Mouse (Mus musculus): ENCODE data around the gene Gm44502.

The Gm44502 gene

DNA sequence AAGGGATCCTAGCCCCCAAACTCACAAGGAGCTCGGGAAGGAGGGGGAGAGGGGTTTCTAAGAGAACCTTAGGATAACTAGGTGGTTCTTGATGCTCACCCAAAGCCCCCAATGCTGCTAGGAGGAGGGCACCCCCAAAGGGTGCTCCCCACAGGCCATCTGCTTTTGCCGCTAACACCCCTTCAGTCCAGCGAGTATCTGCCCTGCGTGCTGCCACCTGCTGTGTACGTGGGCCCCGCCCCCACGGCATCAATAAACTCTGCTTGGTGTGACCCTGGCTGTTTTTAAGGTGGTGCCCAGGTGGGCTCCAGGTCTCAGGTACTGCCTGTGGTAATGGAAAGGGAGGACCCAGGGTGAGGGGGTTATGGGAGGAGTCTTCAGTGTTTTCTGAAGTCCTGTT lies 32.7 kb upstream of the Gm44502 start:
- TF ChIP-seq GATA4 (IDR thresholded peaks at IDR 0.05; ENCODE audit: insufficient replicate concordance, low read length) = no peak

DNA sequence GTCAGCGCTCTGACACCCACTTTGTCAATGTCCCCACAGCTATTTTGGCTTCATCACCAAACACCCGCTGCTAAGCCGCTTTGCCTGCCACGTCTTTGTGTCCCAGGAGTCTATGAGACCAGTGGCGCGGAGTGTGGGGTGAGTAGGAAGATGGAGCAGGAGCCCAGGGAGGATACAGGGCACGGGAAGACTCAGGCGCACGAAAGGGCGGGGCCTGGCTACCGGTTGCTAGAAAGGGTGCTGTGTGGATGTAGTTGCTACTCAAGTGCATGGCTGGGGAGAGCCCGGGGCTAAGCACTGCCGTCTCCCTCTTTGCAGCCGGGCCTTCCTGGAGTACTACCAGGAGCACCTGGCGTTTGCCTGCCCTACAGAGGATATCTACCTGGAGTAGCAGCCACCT lies 31.8 kb upstream of the Gm44502 start:
- no peak for TF ChIP-seq GATA4 (IDR thresholded peaks at IDR 0.05; ENCODE audit: insufficient replicate concordance, low read length)

DNA sequence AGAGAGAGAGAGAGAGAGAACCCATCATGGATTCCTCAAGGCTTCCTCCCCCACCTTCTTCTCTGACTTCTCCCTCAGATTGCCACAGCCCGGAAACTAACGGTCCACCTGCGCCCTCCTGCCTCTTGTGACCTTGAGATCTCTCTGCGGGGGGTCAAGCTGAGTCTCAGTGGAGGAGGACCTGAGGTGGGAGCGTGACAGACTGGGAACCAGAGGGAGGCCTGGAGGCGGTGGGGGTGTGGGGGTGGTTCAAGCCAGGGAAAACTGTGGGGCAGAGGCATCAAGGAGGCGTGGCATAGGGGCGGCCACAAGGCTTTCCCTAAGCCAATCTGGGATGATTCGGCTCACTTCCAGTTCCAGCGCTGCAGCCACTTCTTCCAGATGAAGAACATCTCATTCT lies 30.8 kb upstream of the Gm44502 start:
- no peak for TF ChIP-seq GATA4 (IDR thresholded peaks at IDR 0.05; ENCODE audit: insufficient replicate concordance, low read length)

DNA sequence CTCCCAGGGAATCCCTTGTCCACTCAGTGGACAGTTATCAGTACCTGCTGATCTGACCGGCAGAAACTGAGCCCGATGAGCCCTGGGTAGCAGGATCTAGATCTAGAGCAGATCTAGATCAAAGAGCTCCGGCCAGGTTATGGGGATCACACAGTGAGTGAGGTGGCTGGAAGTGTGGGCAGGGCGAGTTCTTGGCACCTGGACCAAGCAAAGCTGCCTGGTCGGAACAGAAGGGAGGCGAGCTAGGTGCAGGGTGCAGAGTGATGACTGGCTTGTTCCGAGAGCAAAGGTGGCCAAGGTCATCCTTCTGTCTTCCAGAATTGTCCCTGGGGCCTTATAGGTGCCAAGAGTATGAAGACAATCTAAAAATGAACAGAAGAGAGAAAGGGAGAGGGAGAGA lies 30.3 kb upstream of the Gm44502 start:
- no peak for TF ChIP-seq GATA4 (IDR thresholded peaks at IDR 0.05; ENCODE audit: insufficient replicate concordance, low read length)

DNA sequence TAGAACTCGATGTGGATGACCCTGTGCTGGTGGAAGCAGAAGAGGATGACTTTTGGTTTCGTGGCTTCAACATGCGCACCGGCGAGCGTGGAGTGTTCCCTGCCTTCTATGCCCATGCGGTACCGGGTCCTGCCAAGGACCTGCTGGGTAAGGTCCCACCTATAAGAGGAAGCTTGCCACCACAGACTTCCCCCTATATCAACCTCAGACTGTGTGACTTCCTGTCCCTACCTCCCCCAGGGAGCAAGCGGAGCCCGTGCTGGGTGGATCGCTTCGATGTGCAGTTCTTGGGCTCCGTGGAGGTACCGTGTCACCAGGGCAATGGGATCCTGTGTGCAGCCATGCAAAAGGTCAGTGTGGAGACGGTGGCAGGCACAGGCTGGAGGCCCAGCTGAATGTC lies 29.4 kb upstream of the Gm44502 start:
- TF ChIP-seq GATA4 (IDR thresholded peaks at IDR 0.05; ENCODE audit: insufficient replicate concordance, low read length) = no peak

DNA sequence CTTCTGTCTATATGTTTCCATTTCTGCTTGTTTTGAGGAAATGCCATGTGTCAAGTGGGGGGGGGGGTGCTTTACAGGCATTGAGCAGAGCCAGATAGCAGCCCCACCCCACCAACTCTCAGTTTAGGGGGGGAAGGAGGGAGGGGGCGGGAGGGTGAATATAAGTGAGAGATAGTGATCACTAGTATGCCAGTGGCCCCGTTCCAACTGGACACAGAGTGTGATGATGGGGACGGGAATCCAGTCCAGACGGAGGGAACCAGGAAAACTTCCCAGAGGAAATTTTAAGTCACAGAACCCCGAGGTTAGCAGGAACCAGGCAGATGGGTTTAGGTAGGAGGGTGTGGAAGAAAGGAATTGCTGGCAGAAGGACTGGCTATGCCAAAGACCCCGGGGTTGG lies 26.1 kb upstream of the Gm44502 start:
- TF ChIP-seq GATA4 (IDR thresholded peaks at IDR 0.05; ENCODE audit: insufficient replicate concordance, low read length) = no peak

DNA sequence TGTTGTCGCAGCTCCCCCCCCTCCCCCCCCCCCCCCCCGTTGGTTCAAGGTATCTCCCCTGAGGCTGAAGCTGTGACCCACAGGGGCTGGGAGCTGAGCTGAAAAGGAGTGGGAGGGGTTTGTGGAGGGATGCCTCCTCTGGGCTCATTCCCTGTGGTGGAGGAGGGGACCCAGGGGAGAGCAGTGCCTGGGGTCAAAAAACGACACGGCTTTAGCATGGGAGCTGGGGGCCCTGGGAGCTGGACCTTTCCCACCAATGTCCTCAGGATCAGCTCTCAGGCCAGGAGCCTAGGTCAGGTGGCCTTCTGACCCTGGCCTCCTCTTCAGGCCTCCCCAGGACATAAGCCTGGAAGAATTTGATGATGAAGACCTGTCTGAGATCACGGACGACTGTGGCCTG lies 25.4 kb upstream of the Gm44502 start:
- TF ChIP-seq GATA4 (IDR thresholded peaks at IDR 0.05; ENCODE audit: insufficient replicate concordance, low read length) = no peak

DNA sequence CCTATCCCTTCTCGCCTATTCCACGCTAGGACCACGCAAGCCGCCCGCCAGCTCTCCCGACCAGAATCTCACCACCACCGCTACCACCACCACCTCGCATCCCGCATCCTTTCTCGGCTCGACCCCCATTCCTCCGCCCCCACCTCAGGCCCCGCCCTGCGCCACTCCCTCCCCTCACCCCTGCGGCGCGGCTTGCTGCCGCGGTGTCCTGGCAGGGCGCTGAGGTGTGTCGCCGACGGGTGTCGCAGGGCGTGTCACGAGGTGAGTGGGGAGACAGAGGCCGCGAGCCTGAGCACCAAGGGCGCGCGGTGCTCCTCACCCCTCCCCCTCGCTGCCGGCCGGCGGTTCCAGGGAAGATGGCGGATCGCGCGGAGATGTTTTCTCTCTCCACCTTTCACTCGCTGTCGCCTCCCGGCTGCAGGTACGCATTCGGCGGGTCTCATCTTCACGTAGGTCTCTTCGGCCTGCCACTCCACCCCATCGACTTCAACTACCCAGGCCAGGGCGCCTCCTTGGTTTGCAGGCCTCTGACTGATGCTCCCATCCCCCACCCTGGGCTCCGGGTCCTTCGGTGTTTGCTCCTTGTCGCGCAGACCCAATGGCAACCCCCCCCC lies 24.5 kb upstream of the Gm44502 start, which contains the start of gene Mapk8ip2:
Mapk8ip2 (plus strand) TSS at position 49 of the 614 bp plus-strand sequence.
- no peak for TF ChIP-seq GATA4 (IDR thresholded peaks at IDR 0.05; ENCODE audit: insufficient replicate concordance, low read length)

DNA sequence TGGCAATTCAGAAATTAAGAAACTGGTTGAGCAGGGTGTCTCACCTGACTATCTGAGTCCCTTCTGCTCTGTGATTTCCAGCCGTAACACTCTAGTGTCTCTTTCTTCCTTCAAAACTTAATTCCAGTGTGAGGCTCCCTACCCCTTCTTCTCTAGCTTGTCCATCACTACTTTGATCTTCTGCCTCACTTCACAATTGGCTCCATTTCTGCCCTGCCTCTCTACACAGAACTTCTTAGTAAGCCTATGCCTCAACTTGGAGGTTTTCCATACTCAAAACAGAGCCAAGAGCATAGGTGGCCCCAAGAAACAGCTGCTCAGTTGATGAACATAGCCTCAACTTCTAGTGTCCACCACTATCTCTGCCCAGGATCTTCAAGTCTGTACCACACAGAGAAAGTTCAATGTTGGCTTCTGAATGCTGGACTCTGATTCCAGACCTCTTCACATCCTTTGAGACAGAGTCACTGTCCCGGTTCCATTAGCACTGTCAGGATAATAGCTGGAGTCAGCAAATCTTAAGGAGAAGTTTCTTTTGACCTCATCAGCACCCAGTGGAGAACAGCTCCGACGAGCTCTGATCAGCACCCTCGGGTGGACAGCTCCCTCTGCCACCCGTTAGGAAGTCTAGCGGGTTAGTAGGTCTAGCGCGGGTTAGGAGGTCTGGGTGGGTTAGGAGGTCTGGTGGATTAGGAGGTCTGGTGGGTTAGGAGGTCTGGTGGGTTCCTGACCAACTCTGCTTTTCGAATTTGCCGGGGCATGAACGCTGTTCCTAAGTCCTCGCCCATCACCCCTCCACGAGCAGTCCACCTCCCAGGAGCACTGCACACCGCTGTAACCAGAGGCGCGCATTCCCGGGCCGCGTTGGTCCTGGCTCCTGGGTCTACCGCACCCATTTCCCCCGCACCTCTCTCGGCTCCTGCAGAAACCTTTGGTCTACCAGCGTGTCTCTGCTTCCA lies 23.7 kb upstream of the Gm44502 start:
- no peak for TF ChIP-seq GATA4 (IDR thresholded peaks at IDR 0.05; ENCODE audit: insufficient replicate concordance, low read length)

DNA sequence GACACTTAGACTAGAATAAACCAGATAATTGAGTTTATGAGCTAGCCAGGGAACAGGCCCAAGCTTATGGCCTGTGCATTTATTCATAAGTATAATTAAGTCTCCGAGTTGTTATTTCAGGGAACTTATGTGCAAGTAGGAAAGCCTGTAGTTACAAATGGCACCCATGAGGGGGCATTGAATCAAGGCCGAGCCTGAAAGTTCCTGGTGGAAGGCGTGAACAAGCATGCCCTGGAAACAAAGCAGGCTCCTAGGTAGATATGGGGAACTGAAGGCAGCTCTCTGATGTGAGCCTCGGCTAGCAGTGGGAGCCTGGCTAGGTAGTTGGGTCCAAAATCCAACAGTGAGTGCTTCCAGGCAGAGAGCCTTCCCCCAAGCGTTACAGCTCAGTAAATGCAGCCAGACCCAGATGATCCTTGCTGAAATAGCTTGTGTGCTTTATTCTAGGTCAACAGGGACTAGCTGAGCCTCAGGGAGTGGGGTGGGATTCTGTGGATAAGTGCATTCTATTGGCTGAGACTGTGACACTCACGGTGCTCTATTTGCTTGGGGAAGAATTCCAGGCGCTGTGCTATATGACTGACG lies 13.1 kb upstream of the Gm44502 start:
- TF ChIP-seq GATA4 (IDR thresholded peaks at IDR 0.05; ENCODE audit: insufficient replicate concordance, low read length) = no peak

DNA sequence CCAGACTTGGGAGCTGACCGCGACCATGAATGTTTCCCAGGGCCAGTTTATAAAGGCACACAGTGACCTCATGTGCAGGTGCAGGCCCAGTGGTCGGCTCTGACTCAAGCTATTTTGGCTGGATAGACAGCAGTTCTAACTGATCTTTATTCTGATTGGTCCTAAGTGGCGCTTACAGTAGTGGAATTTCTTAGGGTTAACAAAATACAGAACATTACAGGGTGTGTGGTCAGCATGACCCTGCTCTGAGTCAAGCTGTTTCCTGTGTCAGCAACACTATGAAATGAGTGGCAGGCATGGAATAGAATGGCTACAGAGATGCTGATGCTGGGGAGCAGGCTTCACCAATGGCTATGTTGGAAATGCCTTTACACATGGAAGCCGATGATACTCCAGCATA lies 6.4 kb upstream of the Gm44502 start:
- no peak for TF ChIP-seq GATA4 (IDR thresholded peaks at IDR 0.05; ENCODE audit: insufficient replicate concordance, low read length)

DNA sequence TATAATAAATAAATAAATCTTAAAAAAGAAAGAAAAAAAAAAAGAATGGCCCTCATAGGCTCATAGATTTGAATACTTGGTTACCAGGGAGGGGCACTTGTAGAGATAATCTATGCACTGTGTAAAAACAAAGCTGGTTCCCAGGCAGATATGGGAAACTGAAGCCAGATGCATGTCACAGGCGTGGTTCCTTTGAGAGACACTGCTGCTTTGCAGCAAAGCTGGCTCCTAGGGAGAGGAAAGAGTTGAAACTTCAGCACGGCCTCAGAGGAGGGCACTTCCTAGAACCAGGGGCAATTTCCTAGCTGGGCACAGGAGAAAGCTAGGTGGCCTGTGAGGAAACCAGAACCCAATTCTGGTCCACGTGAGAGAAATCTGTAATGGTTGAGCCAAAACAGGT lies 4.6 kb upstream of the Gm44502 start:
- TF ChIP-seq GATA4 (IDR thresholded peaks at IDR 0.05; ENCODE audit: insufficient replicate concordance, low read length) = no peak

DNA sequence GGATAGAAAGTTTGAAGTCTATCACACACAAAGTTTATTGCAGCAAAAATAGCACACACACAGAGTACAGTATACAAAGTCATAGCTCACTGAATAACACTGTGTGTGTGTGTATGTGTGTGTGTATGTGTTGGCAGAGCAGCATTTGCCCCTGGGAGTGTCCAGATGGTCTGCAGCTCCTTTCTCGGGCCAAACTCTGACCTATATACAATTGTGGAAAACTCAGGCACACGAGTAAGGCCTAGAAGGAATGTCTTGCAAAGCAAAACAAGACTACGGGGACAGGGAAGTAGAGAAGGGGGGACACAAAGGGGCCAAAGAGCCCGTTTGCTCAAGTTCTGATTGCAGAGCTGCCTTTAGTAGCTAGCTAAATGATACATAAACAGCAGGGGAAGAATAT lies 3.5 kb upstream of the Gm44502 start:
- TF ChIP-seq GATA4 (IDR thresholded peaks at IDR 0.05; ENCODE audit: insufficient replicate concordance, low read length) = no peak

DNA sequence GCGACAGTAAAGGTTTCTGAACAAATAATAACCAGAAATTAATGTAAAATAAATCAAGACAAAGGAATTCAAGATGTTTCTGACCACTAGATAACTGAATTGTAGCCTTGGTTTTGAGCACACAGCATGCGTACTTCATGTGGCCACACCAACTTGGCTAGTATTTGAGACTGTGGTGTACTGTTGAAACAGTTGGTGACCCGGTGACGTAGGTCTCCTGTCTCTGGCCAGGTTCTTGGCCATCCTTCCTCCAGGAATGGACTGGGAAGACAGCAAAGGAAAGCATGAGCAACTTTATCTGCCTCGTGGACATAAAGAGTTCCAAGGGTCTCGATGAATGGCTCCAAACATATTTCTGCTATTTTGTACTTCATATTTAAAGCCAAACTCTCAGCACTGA lies 2.3 kb upstream of the Gm44502 start:
- no peak for TF ChIP-seq GATA4 (IDR thresholded peaks at IDR 0.05; ENCODE audit: insufficient replicate concordance, low read length)

DNA sequence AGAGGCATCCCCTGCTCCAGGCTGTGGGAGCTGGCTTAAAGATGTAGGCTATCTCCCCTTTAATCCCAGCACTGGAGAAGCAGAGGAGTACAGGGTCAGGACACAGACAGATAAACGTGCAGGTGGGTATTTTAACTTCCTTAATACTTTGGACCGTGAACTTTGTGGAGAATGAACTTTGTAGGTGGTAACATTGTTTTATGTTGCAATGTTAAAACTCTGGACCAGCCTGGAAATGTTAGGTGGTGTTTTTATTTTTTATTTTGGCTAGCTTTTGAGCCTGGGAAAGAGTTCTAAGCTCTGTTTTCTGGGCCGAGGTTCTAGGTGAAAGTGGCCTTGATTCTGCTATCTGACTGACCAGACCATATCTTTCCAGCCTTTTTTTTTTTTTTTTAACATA lies 1.8 kb upstream of the Gm44502 start:
- TF ChIP-seq GATA4 (IDR thresholded peaks at IDR 0.05; ENCODE audit: insufficient replicate concordance, low read length) = no peak

DNA sequence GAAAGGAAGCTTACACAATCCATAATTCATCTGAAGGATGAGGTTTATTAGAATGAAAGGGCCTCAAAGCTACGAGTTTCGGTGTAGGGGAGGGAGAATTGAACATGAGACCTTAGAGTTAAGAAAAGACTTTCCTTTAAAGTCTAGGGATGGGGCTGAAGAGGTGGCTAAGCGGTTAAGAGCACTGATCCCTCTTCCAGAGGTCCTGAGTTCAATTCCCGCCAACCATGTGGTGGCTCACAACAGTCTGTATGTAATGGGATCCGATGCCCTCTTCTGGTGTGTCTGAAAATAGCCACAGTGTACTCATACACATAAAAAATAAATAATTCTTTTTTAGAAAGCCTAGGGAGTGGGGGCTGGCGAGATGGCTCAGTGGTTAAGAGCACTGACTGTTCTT lies 845 bp upstream of the Gm44502 start:
- TF ChIP-seq GATA4 (IDR thresholded peaks at IDR 0.05; ENCODE audit: insufficient replicate concordance, low read length) = no peak

Measured in liver, adult (tissue).